Mouse (Mus musculus) hindbrain, postnatal 0 days (tissue): ENCODE measurements at regions not wholly inside any gene's neighbourhood (a gene's known extent, or its start where the extent isn't known, plus 50 kb on each side); places are given as distances from the start of the nearest gene placed in this dataset.

ENCODE experiments used
- ATAC-seq: fragments of 200-750 bp; cut with Nextera tagmentation; 2 replicates; pipeline ENCODE4 v1.8.0; 2017; ENCODE audit warnings: mild to moderate bottlenecking, moderate TSS enrichment, moderate library complexity
- DNase-seq: peaks from one replicate; pipeline ENCODE4 v3.0.0-alpha.2; 2015; ENCODE audit warnings: low spot score
- H3K27ac ChIP-seq: fragments of 300-500 bp; sonication (generic); 2 replicates; pipeline ENCODE4 v1.5.1; 2014; ENCODE audit warnings: mild to moderate bottlenecking
- H3K27me3 ChIP-seq: fragments of 300-500 bp; sonication (generic); 2 replicates; pipeline ENCODE4 v1.6.1; 2014; ENCODE audit warnings: low read length, mixed read lengths; ENCODE audit not compliant: insufficient read depth
- H3K36me3 ChIP-seq: fragments of 300-500 bp; sonication (generic); 2 replicates; pipeline ENCODE4 v1.6.1; 2014; ENCODE audit warnings: low read length, mixed read lengths; ENCODE audit not compliant: insufficient read depth
- H3K4me1 ChIP-seq: fragments of 300-500 bp; sonication (generic); 2 replicates; pipeline ENCODE4 v1.6.1; 2014; ENCODE audit warnings: antibody characterized with exemption, low read length, mixed read lengths; ENCODE audit not compliant: insufficient read depth
- H3K4me2 ChIP-seq: fragments of 300-500 bp; sonication (generic); 2 replicates; pipeline ENCODE4 v1.6.1; 2014; ENCODE audit warnings: low read depth, mild to moderate bottlenecking, low read length, moderate library complexity, mixed read lengths
- H3K4me3 ChIP-seq: fragments of 300-500 bp; sonication (generic); 2 replicates; pipeline ENCODE4 v1.5.1; 2014; ENCODE audit warnings: low read length
- H3K9ac ChIP-seq: fragments of 300-500 bp; sonication (generic); replicated peaks from 2 replicates; pipeline ENCODE4 v1.6.1; 2014; ENCODE audit warnings: mild to moderate bottlenecking, low read length, moderate library complexity, mixed read lengths
- H3K9me3 ChIP-seq: fragments of 300-500 bp; sonication (generic); 2 replicates; pipeline ENCODE4 v1.6.1; 2016; ENCODE audit warnings: low read length, mixed read lengths
- CTCF ChIP-seq: IDR thresholded peaks from 2 replicates; pipeline ENCODE4 v1.5.1; 2016; ENCODE audit warnings: antibody characterized with exemption, control low read depth, low read depth
- WGBS: fragments of 180-500 bp; shearing (Covaris S2); extraction: QIAGEN DNeasy Blood & Tissue Kit; methylation state at CpG from one replicate; pipeline ENCODE4 v1.1.7; 2014; 5-methylcytosine and 5-hydroxymethylcytosine counted together

DNA sequence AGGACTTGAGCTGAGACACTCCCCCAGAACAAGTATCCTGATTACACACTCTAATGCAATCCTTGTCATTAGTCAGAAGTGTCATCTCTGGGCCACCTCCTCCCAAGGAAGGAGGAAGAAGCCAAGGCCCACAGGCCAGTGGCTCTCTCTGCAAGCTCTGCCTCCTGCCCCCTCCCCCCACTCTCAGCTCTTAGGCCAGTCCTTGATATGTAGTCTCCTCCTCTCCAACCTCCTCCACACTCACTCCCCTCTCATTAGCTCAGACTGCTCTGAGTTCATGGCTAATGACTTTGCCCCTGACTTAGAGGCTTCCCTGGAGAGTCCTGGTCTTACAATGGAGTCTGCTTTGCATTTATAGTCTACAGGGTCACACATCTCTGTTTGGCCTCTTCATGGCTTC lies 139.3 kb downstream of the Tle3 start:
- ATAC-seq = no peak

DNA sequence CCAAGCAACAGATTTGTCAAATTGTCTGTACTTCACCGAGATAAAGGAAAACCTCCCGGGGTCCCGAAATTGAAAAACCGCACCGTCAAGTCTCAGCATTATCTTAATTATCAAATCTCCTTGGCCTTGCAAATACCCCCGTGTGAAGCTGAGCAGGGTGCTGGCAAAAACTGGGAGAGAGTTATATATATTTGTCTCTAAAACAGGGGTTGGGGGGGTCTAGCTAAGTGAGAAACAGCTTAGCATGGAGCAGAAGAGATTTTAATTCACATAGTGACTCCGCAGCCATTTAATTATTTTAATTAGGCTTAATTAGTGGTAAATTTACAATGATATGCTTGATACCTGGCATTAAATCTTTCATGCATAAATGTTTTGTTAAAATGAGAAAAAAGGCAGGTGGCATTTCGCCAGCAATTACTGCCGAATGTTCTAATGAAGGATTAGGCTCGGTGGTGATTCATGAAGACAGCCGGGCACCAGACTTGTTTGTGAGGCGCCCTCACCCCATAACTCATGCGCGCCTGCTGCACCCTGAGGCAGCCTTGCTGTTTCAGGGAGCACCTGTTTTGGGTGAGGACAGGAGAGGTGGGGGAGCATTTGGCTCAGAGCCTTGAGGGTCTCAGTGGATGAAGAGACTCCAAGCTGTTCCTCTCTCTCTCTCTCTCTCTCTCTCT lies 138.2 kb downstream of the Tle3 start:
- Histone ChIP-seq H3K27me3 (0 out of 2 replicates have a peak, but pooled peaks cover 10% of the 10 kb centered on the region), H3K4me1 (peaks cover 11% of the 10 kb centered on the region; the same call in 1 of the 2 replicates), H3K27ac (no peak overlapping the region), H3K9ac (no peak overlapping the region), H3K4me2 (0 out of 2 replicates have a peak overlapping the region, but pooled peaks have one; percentile 11), H3K9me3 (no peaks in the 10 kb centered on the region), H3K4me3 (no peak overlapping the region), H3K36me3 (no peaks in the 10 kb centered on the region)
- 9% methylated on average over 14 of the region's 14 CpGs for WGBS
- ATAC-seq (no peak), DNase-seq (peak; percentile 63)
- no peak for TF ChIP-seq CTCF

More for the DNA sequence above, 139.3 kb downstream of the Tle3 start:
- Histone ChIP-seq H3K4me3 (no peak overlapping the region), H3K27me3 (0 out of 2 replicates have a peak, but pooled peaks cover 10% of the 10 kb centered on the region), H3K36me3 (no peaks in the 10 kb centered on the region), H3K4me1 (peaks cover 11% of the 10 kb centered on the region; the same call in 1 of the 2 replicates), H3K4me2 (no peak overlapping the region), H3K9me3 (no peaks in the 10 kb centered on the region), H3K9ac (no peak overlapping the region), H3K27ac (no peak overlapping the region)
- no peak for DNase-seq
- no peak for TF ChIP-seq CTCF

- H3K36me3 ChIP-seq = no peaks in the 10 kb centered on the region
- no peak overlapping the region for H3K27ac ChIP-seq
- H3K27me3 ChIP-seq = 0 out of 2 replicates have a peak, but pooled peaks cover 10% of the 10 kb centered on the region
- 0 out of 2 replicates have a peak overlapping the region, but pooled peaks have one; percentile 18 for H3K4me2 ChIP-seq
- H3K9me3 ChIP-seq = no peaks in the 10 kb centered on the region
- TF ChIP-seq CTCF = peak; percentile 46
- ATAC-seq (peak; percentile 53; the same call in 1 of the 2 replicates), DNase-seq (peak; percentile 47)
- H3K4me1 ChIP-seq = peaks cover 11% of the 10 kb centered on the region; the same call in 1 of the 2 replicates
- H3K9ac ChIP-seq = no peak overlapping the region
- 13% methylated on average over 26 of the region's 26 CpGs for WGBS
- no peak overlapping the region for H3K4me3 ChIP-seq
Measured at GRCm38 (mm10) chr9:61509591-61510191, 137.5 kb downstream of the Tle3 start.

DNA sequence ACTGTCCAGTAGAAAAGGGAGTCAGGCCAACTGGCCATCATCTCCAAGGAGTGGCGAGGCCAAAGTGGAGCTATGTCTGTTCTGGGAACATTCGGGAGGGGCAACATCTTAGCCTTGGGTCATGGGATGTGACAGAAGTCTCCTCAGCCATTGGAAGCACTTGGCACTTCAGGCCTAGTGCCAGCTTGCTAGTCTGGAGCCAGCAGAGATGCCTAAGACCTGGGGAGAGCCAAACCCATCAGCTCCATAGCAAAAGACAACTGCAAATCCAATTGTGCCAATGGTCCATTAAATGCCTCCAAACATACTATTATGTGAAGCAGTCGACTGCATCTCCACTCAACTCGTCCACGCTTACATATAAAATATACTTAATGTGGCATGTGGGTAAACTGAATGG lies 136.9 kb downstream of the Tle3 start:
- Histone ChIP-seq H3K27me3 (0 out of 2 replicates have a peak, but pooled peaks cover 9% of the 10 kb centered on the region), H3K4me1 (peaks cover 11% of the 10 kb centered on the region; the same call in 1 of the 2 replicates), H3K27ac (no peak overlapping the region), H3K9ac (no peak overlapping the region), H3K36me3 (no peaks in the 10 kb centered on the region), H3K4me2 (no peak overlapping the region), H3K9me3 (no peaks in the 10 kb centered on the region), H3K4me3 (no peak overlapping the region)
- 53% methylated on average over 5 of the region's 5 CpGs for WGBS
- ATAC-seq (no peak), DNase-seq (peak; percentile 25)
- no peak for TF ChIP-seq CTCF

DNA sequence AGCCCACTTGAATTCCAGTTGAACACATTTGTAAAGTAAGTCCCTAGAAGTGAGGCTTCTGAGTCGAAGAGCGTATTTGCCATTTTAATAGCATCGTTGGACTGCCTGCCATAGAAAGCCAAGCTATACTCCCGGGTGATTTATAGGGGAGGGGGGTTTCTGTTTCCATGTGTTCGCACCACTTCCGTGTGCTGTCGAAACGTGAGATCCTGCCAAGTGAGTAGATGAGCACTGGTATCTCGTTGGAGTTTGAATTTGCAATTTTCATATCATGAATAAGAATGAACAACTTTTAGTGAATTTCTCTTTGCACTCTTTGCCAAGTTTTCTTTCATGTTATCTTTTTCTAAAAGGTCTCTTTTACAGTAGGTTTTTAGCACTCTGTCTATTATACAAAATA lies 128.7 kb downstream of the Tle3 start:
- no peak overlapping the region for H3K27ac ChIP-seq
- ATAC-seq (no peak), DNase-seq (no peak)
- no peaks in the 10 kb centered on the region for H3K27me3 ChIP-seq
- no peak overlapping the region for H3K4me2 ChIP-seq
- H3K4me1 ChIP-seq = no peaks in the 10 kb centered on the region
- no peak overlapping the region for H3K4me3 ChIP-seq
- TF ChIP-seq CTCF = no peak
- WGBS = 75% methylated on average over 9 of the region's 9 CpGs
- H3K9me3 ChIP-seq = 0 out of 2 replicates have a peak, but pooled peaks cover 4% of the 10 kb centered on the region
- no peak overlapping the region for H3K9ac ChIP-seq
- H3K36me3 ChIP-seq = no peaks in the 10 kb centered on the region

DNA sequence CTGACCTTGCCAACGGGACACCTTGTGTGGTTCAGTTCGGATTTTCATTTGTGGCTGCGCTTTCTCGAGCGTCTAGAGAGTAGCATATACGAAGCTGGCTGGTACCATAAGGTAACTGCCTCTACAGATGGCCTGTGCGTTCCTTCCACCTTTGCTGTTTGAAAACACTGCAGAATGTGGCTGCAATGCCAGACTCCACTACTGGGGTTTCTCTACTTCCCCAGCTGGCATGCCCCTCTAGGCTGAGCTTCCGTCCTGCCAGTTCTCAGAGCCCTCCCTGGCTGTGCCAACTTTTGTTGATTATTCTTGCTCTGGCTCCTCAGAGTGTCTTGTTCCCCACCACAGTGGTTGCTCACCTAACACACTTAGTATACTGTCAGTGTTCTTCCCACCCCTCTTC lies 120.7 kb downstream of the Tle3 start:
- WGBS = 69% methylated on average over 8 of the region's 8 CpGs
- Histone ChIP-seq H3K9ac (no peak overlapping the region), H3K27me3 (no peaks in the 10 kb centered on the region; the same call in 1 of the 2 replicates), H3K9me3 (no peaks in the 10 kb centered on the region), H3K4me3 (no peak overlapping the region), H3K4me1 (no peaks in the 10 kb centered on the region), H3K36me3 (no peaks in the 10 kb centered on the region), H3K4me2 (no peak overlapping the region), H3K27ac (no peak overlapping the region)
- DNase-seq = no peak
- ATAC-seq = no peak
- no peak for TF ChIP-seq CTCF
